Mouse (Mus musculus) MEL (cell line): Measurements from ENCODE around the gene Nr3c2. TPM values are rescaled to one million over a fixed set of nuclear protein-coding genes. Genes with fewer than 3 reads are reported as not detected.
A peak's percentile ranks its signal among the peaks of the same experiment; 100 is the strongest.

Experiments
- DNase-seq: peaks from one replicate; pipeline ENCODE4 v3.0.0; 2011; ENCODE audit warnings: low read depth, low spot score
- H3K27ac ChIP-seq: 2 replicates; pipeline ENCODE4 v1.5.1; 2012; ENCODE audit warnings: low read depth, mild to moderate bottlenecking, control low read depth, low read length, moderate library complexity; ENCODE audit not compliant: control insufficient read depth
- H3K27me3 ChIP-seq, 2 experiments: fragments of 150-350 bp in 1 of 2; sonication (generic) in 1 of 2; 2 replicates each; pipeline ENCODE4 v1.6.1; 2012; ENCODE audit warnings: low read length in 2 of 2, mild to moderate bottlenecking in 2 of 2, improper control_type of control experiment in 1 of 2, moderate library complexity in 1 of 2; ENCODE audit not compliant: insufficient read depth in 2 of 2, control insufficient read depth in 1 of 2
- H3K36me3 ChIP-seq, 2 experiments: 2 replicates each; pipeline ENCODE4 v1.6.1; 2012 to 2014; ENCODE audit warnings: low read length in 2 of 2, improper control_type of control experiment in 1 of 2, inconsistent platforms in 1 of 2, mild to moderate bottlenecking in 1 of 2; ENCODE audit not compliant: insufficient read depth in 2 of 2, control insufficient read depth in 1 of 2
- H3K4me1 ChIP-seq, 2 experiments: fragments of 150-350 bp in 1 of 2; sonication (generic) in 1 of 2; 2 replicates each; pipeline ENCODE4 v1.6.1; 2012; ENCODE audit warnings: low read length in 2 of 2, improper control_type of control experiment in 1 of 2, mild to moderate bottlenecking in 1 of 2; ENCODE audit not compliant: insufficient read depth in 2 of 2, control insufficient read depth in 1 of 2
- H3K4me3 ChIP-seq, 2 experiments: fragments of 150-350 bp in 1 of 2; sonication (generic) in 1 of 2; 2 replicates each; pipeline ENCODE4 v1.5.1; 2012; ENCODE audit warnings: low read depth in 2 of 2, low read length in 2 of 2, mild to moderate bottlenecking in 2 of 2, moderate library complexity in 2 of 2, control low read depth in 1 of 2, improper control_type of control experiment in 1 of 2; ENCODE audit not compliant: control insufficient read depth in 1 of 2, insufficient read depth in 1 of 2
- H3K79me2 ChIP-seq: 2 replicates; pipeline ENCODE4 v1.6.1; 2012; ENCODE audit warnings: mild to moderate bottlenecking, low read length, moderate library complexity; ENCODE audit not compliant: control insufficient read depth, poor library complexity, insufficient read depth
- H3K9ac ChIP-seq: 2 replicates; pipeline ENCODE4 v1.6.1; 2012; ENCODE audit warnings: low read depth, mild to moderate bottlenecking, control low read depth, low read length, moderate library complexity; ENCODE audit not compliant: control insufficient read depth, poor library complexity, severe bottlenecking
- H3K9me3 ChIP-seq: fragments of 150-350 bp; sonication (generic); replicated peaks from 2 replicates; pipeline ENCODE4 v1.6.1; 2012; ENCODE audit warnings: mild to moderate bottlenecking, low read length, improper control_type of control experiment, moderate library complexity; ENCODE audit not compliant: insufficient read depth
- CHD1 ChIP-seq: IDR thresholded peaks from 2 replicates; pipeline ENCODE4 v1.6.1; 2012; ENCODE audit warnings: low read depth, mild to moderate bottlenecking, inconsistent platforms, low read length, improper control_type of control experiment
- CHD2 ChIP-seq: IDR thresholded peaks from 2 replicates; pipeline ENCODE4 v1.6.1; 2011; ENCODE audit warnings: low read length, improper control_type of control experiment
- ELF1 ChIP-seq: IDR thresholded peaks from 2 replicates; pipeline ENCODE4 v1.6.1; 2014; ENCODE audit warnings: low read depth, mild to moderate bottlenecking, inconsistent platforms, low read length, improper control_type of control experiment, moderate library complexity
- JUND ChIP-seq: IDR thresholded peaks from 2 replicates; pipeline ENCODE4 v1.6.1; 2011; ENCODE audit warnings: low read depth, mild to moderate bottlenecking, improper control_type of control experiment, low read length
- MAX ChIP-seq: IDR thresholded peaks from 2 replicates; pipeline ENCODE4 v1.6.1; 2011; ENCODE audit warnings: low read length, improper control_type of control experiment
- MEF2A ChIP-seq: IDR thresholded peaks from 2 replicates; pipeline ENCODE4 v1.6.1; 2014; ENCODE audit warnings: low read depth, mild to moderate bottlenecking, inconsistent platforms, low read length, improper control_type of control experiment; ENCODE audit not compliant: poor library complexity, insufficient replicate concordance, severe bottlenecking; ENCODE audit errors: extremely low read depth
- MXI1 ChIP-seq: IDR thresholded peaks from 2 replicates; pipeline ENCODE4 v1.6.1; 2011; ENCODE audit warnings: mild to moderate bottlenecking, low read depth, low read length, improper control_type of control experiment
- MYB ChIP-seq: IDR thresholded peaks from 2 replicates; pipeline ENCODE4 v1.6.1; 2011; ENCODE audit warnings: mild to moderate bottlenecking, low read depth, low read length, improper control_type of control experiment
- MYC ChIP-seq: IDR thresholded peaks from 2 replicates; pipeline ENCODE4 v1.6.1; 2011; ENCODE audit warnings: low read depth, mild to moderate bottlenecking, low read length, improper control_type of control experiment, moderate library complexity
- NELFE ChIP-seq: IDR thresholded peaks from 2 replicates; pipeline ENCODE4 v1.6.1; 2011; ENCODE audit warnings: low read depth, low read length, improper control_type of control experiment
- NRF1 ChIP-seq: IDR thresholded peaks from 2 replicates; pipeline ENCODE4 v1.6.1; 2014; ENCODE audit warnings: low read depth, mild to moderate bottlenecking, inconsistent platforms, low read length, improper control_type of control experiment, moderate library complexity; ENCODE audit not compliant: poor library complexity, insufficient read depth, severe bottlenecking
- POLR2A ChIP-seq, 2 experiments: IDR thresholded peaks; 2 replicates each; pipeline ENCODE4 v1.6.1; 2011 to 2012; ENCODE audit warnings: low read length in 2 of 2, mild to moderate bottlenecking in 2 of 2, control low read depth in 1 of 2, improper control_type of control experiment in 1 of 2, low read depth in 1 of 2, moderate library complexity in 1 of 2; ENCODE audit not compliant: control insufficient read depth in 1 of 2, insufficient read depth in 1 of 2, poor library complexity in 1 of 2
- POLR2AphosphoS2 ChIP-seq: IDR thresholded peaks from 2 replicates; pipeline ENCODE4 v1.6.1; 2011; ENCODE audit warnings: low read length, improper control_type of control experiment
- POLR2AphosphoS5 ChIP-seq: IDR thresholded peaks from 2 replicates; pipeline ENCODE4 v1.6.1; 2012; ENCODE audit warnings: low read depth, borderline replicate concordance, mild to moderate bottlenecking, inconsistent platforms, low read length, moderate library complexity, mixed read lengths
- RAD21 ChIP-seq: IDR thresholded peaks from 2 replicates; pipeline ENCODE4 v1.6.1; 2011; ENCODE audit warnings: mild to moderate bottlenecking, low read depth, low read length, improper control_type of control experiment
- RCOR1 ChIP-seq: IDR thresholded peaks from 2 replicates; pipeline ENCODE4 v1.6.1; 2012; ENCODE audit warnings: low read depth, mild to moderate bottlenecking, inconsistent platforms, low read length, improper control_type of control experiment
- SIN3A ChIP-seq: IDR thresholded peaks from 2 replicates; pipeline ENCODE4 v1.6.1; 2012; ENCODE audit warnings: low read length, improper control_type of control experiment, inconsistent platforms
- SMC3 ChIP-seq: IDR thresholded peaks from 2 replicates; pipeline ENCODE4 v1.6.1; 2011; ENCODE audit warnings: low read depth, low read length, improper control_type of control experiment
- TBP ChIP-seq: IDR thresholded peaks from 2 replicates; pipeline ENCODE4 v1.8.0; 2011; ENCODE audit warnings: low read depth, low read length, improper control_type of control experiment
- TCF12 ChIP-seq: IDR thresholded peaks from 2 replicates; pipeline ENCODE4 v1.6.1; 2014; ENCODE audit warnings: low read depth, mild to moderate bottlenecking, inconsistent platforms, low read length, improper control_type of control experiment, moderate library complexity
- UBTF ChIP-seq: IDR thresholded peaks from 2 replicates; pipeline ENCODE4 v1.6.1; 2012; ENCODE audit warnings: low read depth, mild to moderate bottlenecking, inconsistent platforms, low read length, improper control_type of control experiment, moderate library complexity, borderline replicate concordance; ENCODE audit not compliant: insufficient read depth
- USF1 ChIP-seq: IDR thresholded peaks from 2 replicates; pipeline ENCODE4 v1.6.1; 2014; ENCODE audit warnings: low read depth, mild to moderate bottlenecking, inconsistent platforms, low read length, improper control_type of control experiment, moderate library complexity
- USF2 ChIP-seq, 2 experiments: IDR thresholded peaks; 2 replicates each; pipeline ENCODE4 v1.6.1; 2011 to 2012; ENCODE audit warnings: improper control_type of control experiment in 2 of 2, low read length in 2 of 2, borderline replicate concordance in 1 of 2, inconsistent platforms in 1 of 2, low read depth in 1 of 2, mild to moderate bottlenecking in 1 of 2; ENCODE audit not compliant: insufficient read depth in 1 of 2
- ZMIZ1 ChIP-seq: IDR thresholded peaks from 2 replicates; pipeline ENCODE4 v1.6.1; 2012; ENCODE audit warnings: low read depth, mild to moderate bottlenecking, inconsistent platforms, low read length, improper control_type of control experiment, moderate library complexity
- ZNF384 ChIP-seq: IDR thresholded peaks from 2 replicates; pipeline ENCODE4 v1.6.1; 2012; ENCODE audit warnings: low read depth, mild to moderate bottlenecking, inconsistent platforms, low read length, improper control_type of control experiment
- polyA plus RNA-seq, 2 experiments: library from polyadenylated mRNA; stranded (reverse) in 1 of 2; unstranded in 1 of 2; fragments of >175 nt in 1 of 2; fragments of >200 nt in 1 of 2; gene quantifications; 2 replicates each; pipeline versions ENCODE4 v1.2.1 to v1.2.4; 2012; ENCODE audit warnings: low replicate concordance in 2 of 2, low read depth in 1 of 2; ENCODE audit not compliant: insufficient read length in 2 of 2, insufficient read depth in 1 of 2, missing spikeins in 1 of 2
- total RNA-seq: library from RNA; depleted of rRNA; stranded (reverse); fragments of 300-350 nt; gene quantifications from 2 replicates; pipeline ENCODE4 v1.2.3, GENCODE M21; 2012

The Nr3c2 gene
- total and polyA plus RNA-seq, 3 experiments = 1.0 to 1.5 TPM; not detected in 1

DNA sequence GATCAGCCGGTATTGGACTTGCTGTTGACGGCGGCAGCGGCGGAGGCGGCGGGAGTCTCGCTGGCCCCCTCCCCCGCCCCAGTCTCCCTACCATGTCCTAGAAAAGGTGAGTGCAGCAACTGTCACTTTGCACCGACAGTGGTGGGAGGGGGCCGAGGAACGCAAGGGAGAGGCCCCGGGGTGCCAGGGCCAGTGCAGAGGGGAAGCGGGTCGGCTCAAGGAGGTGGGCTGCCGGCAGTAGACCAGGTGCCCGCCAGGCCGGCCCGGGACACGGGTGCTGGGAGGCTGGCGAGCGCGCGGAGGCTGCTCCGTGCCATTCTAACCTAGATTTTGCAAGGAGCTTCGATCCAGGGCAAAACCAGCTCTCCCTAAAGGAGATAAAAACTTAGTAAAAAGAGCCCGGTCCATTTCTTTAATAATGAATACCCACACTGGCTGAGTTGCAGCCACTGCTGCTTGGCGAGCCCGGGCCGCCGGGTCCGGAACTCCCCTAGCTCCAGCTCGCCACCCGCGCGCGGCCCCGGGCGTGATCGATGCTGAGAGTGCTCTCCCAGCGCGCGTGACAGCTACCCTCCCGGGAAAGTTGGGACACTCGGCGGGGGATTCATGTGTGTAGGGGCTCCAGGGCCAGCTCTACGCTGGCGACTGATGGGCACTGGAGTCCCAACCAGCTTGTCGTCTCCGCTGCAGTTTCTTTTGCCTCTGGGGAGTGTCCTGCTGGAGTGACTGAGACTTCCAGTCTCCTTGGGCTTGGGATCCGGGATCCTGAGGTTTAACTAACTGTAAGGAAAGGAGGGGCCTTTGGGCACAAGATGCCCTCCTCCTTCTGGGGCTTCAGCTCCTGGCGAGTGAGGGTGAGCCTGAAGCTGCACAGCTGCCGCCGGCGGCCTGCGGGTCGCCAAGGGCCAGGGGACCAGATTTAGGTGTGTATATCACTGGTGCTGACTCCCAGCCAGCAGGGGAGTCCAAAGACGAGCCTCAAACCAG is 1.2 kb downstream of the Nr3c2 start:
- H3K4me1 ChIP-seq = peaks cover 0 to 3% of the 10 kb centered on the region in 2 experiments; a peak in 2 of 4 replicates
- no peak for TF ChIP-seq MAX
- no peak for TF ChIP-seq ZNF384
- TF ChIP-seq TCF12 = 0 out of 2 replicates have a peak, but pooled peaks have one; percentile 5
- TF ChIP-seq UBTF = 0 out of 2 replicates have a peak, but pooled peaks have one; percentile 27
- H3K36me3 ChIP-seq = peaks cover 0 to 8% of the 10 kb centered on the region in 2 experiments; a peak in 2 of 4 replicates
- H3K9ac ChIP-seq = peak overlapping the region; percentile 71
- no peaks in the 10 kb centered on the region for H3K79me2 ChIP-seq
- no peaks in the 10 kb centered on the region for H3K9me3 ChIP-seq
- H3K4me3 ChIP-seq = peak overlapping the region; percentile 72 to 81
- DNase-seq = peak; percentile 49
- H3K27ac ChIP-seq = no peak overlapping the region
- no peaks in the 10 kb centered on the region; a peak in 1 of 4 replicates for H3K27me3 ChIP-seq

DNA sequence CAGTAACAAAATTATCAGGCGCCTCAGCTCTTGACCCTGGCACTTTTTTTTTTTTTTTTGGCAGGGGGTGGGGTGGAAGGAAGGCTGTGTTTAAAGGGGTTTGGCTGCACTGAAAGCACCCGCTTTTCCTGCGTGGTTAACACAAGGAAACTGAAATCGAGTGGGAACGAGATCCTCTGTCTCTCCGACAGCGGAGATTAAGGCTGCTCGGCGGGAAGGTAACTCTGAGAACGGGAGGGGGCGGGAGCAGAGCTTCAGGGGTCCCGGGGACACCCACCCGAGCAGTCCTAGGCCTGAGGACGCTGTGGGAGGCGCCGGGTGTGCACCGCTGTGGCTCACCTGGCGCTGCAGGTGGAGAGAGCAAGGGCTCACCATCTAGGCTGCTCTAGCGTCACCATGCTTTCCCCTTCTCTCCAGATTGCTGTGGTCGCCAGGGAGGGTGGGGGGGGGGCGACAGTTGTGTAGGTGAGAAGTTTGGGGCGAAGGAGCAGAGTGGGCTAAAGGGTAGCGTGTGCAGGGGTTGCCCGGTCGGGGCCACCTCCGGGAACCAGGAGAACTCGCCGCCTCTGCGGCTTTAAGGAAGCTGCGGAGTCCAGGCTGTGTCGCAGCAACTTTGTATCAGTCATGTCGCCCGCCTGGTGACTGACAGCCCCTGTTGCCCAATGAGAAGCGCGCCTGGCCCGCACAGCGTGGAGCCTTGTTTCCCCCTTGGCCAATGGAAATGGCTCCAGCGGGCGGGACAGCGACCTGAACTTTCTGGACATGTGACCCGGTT is 2.4 kb downstream of the Nr3c2 start:
- H3K9ac ChIP-seq = peak overlapping the region; percentile 71
- H3K36me3 ChIP-seq = peaks cover 0 to 8% of the 10 kb centered on the region in 2 experiments; a peak in 2 of 4 replicates
- peaks cover 0 to 3% of the 10 kb centered on the region in 2 experiments; a peak in 2 of 4 replicates for H3K4me1 ChIP-seq
- H3K79me2 ChIP-seq = no peaks in the 10 kb centered on the region
- H3K4me3 ChIP-seq = peak overlapping the region; percentile 72 to 81
- no peaks in the 10 kb centered on the region; a peak in 1 of 4 replicates for H3K27me3 ChIP-seq
- H3K27ac ChIP-seq = no peak overlapping the region
- DNase-seq = peak; percentile 98
- H3K9me3 ChIP-seq = no peaks in the 10 kb centered on the region
- TF ChIP-seq MXI1 = peak; percentile 68; the same call in 1 of the 2 replicates
- no peak for TF ChIP-seq CHD1
- TF ChIP-seq ZMIZ1 = peak; percentile 74; the same call in 1 of the 2 replicates
- TF ChIP-seq MEF2A = no peak
- TF ChIP-seq SIN3A = peak; percentile 82
- no peak for TF ChIP-seq MYB
- TF ChIP-seq RAD21 = no peak
- TF ChIP-seq UBTF = no peak
- peak; percentile 82 for TF ChIP-seq MAX
- peak; percentile 72 to 89 for TF ChIP-seq POLR2A (IDR thresholded peaks at IDR 0.05; ENCODE audit: control insufficient read depth in 1 of 2, insufficient read depth in 1 of 2, low read depth in 1 of 2, low read length in 2 of 2, poor library complexity in 1 of 2)
- peak; percentile 95 for TF ChIP-seq USF1
- peak; percentile 68 for TF ChIP-seq TCF12
- TF ChIP-seq MYC = 0 out of 2 replicates have a peak, but pooled peaks have one; percentile 21
- no peak for TF ChIP-seq JUND
- TF ChIP-seq SMC3 = no peak
- TF ChIP-seq ZNF384 = peak; percentile 90
- peak; percentile 73; the same call in 1 of the 2 replicates for TF ChIP-seq POLR2AphosphoS2
- peak; percentile 92 for TF ChIP-seq TBP
- TF ChIP-seq NELFE = peak; percentile 75
- TF ChIP-seq POLR2AphosphoS5 = no peak
- 0 out of 2 replicates have a peak, but pooled peaks have one; percentile 40 for TF ChIP-seq ELF1
- no peak for TF ChIP-seq RCOR1
- TF ChIP-seq USF2 (IDR thresholded peaks at IDR 0.05; ENCODE audit: borderline replicate concordance in 1 of 2, insufficient read depth in 1 of 2, low read depth in 1 of 2, low read length in 2 of 2) = peak; percentile 15 to 77; a peak in 2 of 4 replicates
- no peak for TF ChIP-seq NRF1
- peak; percentile 63; the same call in 1 of the 2 replicates for TF ChIP-seq CHD2
